Comparison of ENCODE assay signal across 22 mouse cellular contexts in genomic region chr1:51979048-51979447, GRCm38 (mm10). TPM values are rescaled to one million over a fixed set of nuclear protein-coding genes. Genes with fewer than 3 reads are reported as not detected.
DNase-seq lines count a peak whose midpoint lies in the region; ATAC-seq and TF ChIP-seq lines count a peak whose summit lies in the region.
"Had no signal": no experiment of that assay in that cellular context is flagged by ENCODE, and none has a peak within 500 bp of the region (broad histone marks: within the 10 kb centered on the region; RNA-seq: fewer than 3 reads in every experiment).

No protein-coding gene starts in this region.

- no peaks in the 10 kb centered on the region for H3K36me3 ChIP-seq in liver, postnatal 0 days (replicated peaks; ENCODE audit: insufficient read depth, low read length)
- H3K36me3 ChIP-seq in intestine, postnatal 0 days (ENCODE audit: control insufficient read depth, insufficient read depth): no peaks in the 10 kb centered on the region
- H3K36me3 ChIP-seq: embryonic facial prominence, embryonic 12.5 days; forebrain, embryonic 15.5 days; heart, embryonic 12.5 days; hindbrain, embryonic 10.5 days; hindbrain, embryonic 15.5 days had no signal

- WGBS in liver, postnatal 0 days (ENCODE audit: insufficient replicate concordance): 85% methylated on average over 5 of the region's 5 CpGs
- WGBS in intestine, postnatal 0 days: 93% methylated on average over 5 of the region's 5 CpGs

- intact Hi-C loops in left cerebral cortex, postnatal 4 days (cut with DNase I): no loop called here

- no peak overlapping the region for H3K4me2 ChIP-seq in liver, postnatal 0 days (ENCODE audit: low read depth, low read length)
- H3K4me2 ChIP-seq in intestine, postnatal 0 days (replicated peaks; ENCODE audit: low read depth): no peak overlapping the region
- H3K4me2 ChIP-seq: embryonic facial prominence, embryonic 12.5 days; forebrain, embryonic 15.5 days; heart, embryonic 12.5 days; hindbrain, embryonic 15.5 days had no signal

- peak; percentile 26 for DNase-seq in left cerebral cortex, postnatal 4 days
- no peak for DNase-seq in left cerebral cortex, adult 18-20 months (ENCODE audit: low spot score in 2 of 2)
- peak; percentile 73 for DNase-seq in cerebellum, adult 11-12 months
- peak; percentile 82 for DNase-seq in cerebellum, adult 9-10 months
- peak; percentile 51 to 58 for DNase-seq in cerebellum, postnatal 25 days
- no peak for DNase-seq in liver, postnatal 0 days
- no peak for DNase-seq in lung, postnatal 36 days
- DNase-seq: adrenal gland, adult 2 months; adrenal gland, postnatal 25 days; gastrocnemius, postnatal 25 days; kidney, adult 11 months; kidney, adult 9 months had no signal

- ATAC-seq in liver, postnatal 0 days: no peak
- ATAC-seq in intestine, postnatal 0 days: no peak
- ATAC-seq: activated CD4-positive, CD25-positive, alpha-beta regulatory T cell, adult 4 months; forebrain, embryonic 15.5 days; inflammation-experienced regulatory T-cells, adult 6 months; Patski had no signal

- no peak for TF ChIP-seq EP300 in liver, postnatal 0 days (IDR thresholded peaks at IDR 0.05; ENCODE audit: low read depth)

- no peak overlapping the region for H3K27ac ChIP-seq in liver, postnatal 0 days (ENCODE audit: low read depth)
- H3K27ac ChIP-seq in intestine, postnatal 0 days (ENCODE audit: low read depth, low read length): no peak overlapping the region
- H3K27ac ChIP-seq: embryonic facial prominence, embryonic 12.5 days; forebrain, embryonic 15.5 days; hindbrain, embryonic 10.5 days; hindbrain, embryonic 15.5 days had no signal

- H3K9me3 ChIP-seq in liver, postnatal 0 days (ENCODE audit: low read length): no peaks in the 10 kb centered on the region
- no peaks in the 10 kb centered on the region for H3K9me3 ChIP-seq in intestine, postnatal 0 days (ENCODE audit: control insufficient read depth)
- H3K9me3 ChIP-seq: embryonic facial prominence, embryonic 12.5 days; forebrain, embryonic 15.5 days; hindbrain, embryonic 10.5 days; hindbrain, embryonic 15.5 days had no signal

- no peak overlapping the region for H3K9ac ChIP-seq in liver, postnatal 0 days (replicated peaks)
- no peak overlapping the region for H3K9ac ChIP-seq in intestine, postnatal 0 days (ENCODE audit: low read depth, low read length)
- H3K9ac ChIP-seq: embryonic facial prominence, embryonic 12.5 days; forebrain, embryonic 15.5 days; heart, embryonic 12.5 days; hindbrain, embryonic 15.5 days had no signal

- TF ChIP-seq CTCF in liver, postnatal 0 days (IDR thresholded peaks at IDR 0.05; ENCODE audit: low read depth): no peak
- no peak for TF ChIP-seq CTCF in intestine, postnatal 0 days (IDR thresholded peaks at IDR 0.05; ENCODE audit: low read depth)

- H3K4me1 ChIP-seq in liver, postnatal 0 days (ENCODE audit: insufficient read depth): no peaks in the 10 kb centered on the region
- no peaks in the 10 kb centered on the region for H3K4me1 ChIP-seq in intestine, postnatal 0 days (replicated peaks; ENCODE audit: control insufficient read depth, insufficient read depth, low read length)
- H3K4me1 ChIP-seq: embryonic facial prominence, embryonic 12.5 days; forebrain, embryonic 15.5 days; hindbrain, embryonic 10.5 days; hindbrain, embryonic 15.5 days had no signal

- H3K27me3 ChIP-seq in liver, postnatal 0 days (ENCODE audit: insufficient read depth, low read length): no peaks in the 10 kb centered on the region
- no peaks in the 10 kb centered on the region for H3K27me3 ChIP-seq in intestine, postnatal 0 days (replicated peaks; ENCODE audit: control insufficient read depth, insufficient read depth, low read length)
- H3K27me3 ChIP-seq: CH12.LX; embryonic facial prominence, embryonic 12.5 days; forebrain, embryonic 15.5 days; heart, embryonic 12.5 days; hindbrain, embryonic 15.5 days had no signal

- no peak overlapping the region for H3K4me3 ChIP-seq in liver, postnatal 0 days (ENCODE audit: low read depth, low read length)
- no peak overlapping the region for H3K4me3 ChIP-seq in intestine, postnatal 0 days (ENCODE audit: low read depth, low read length)
- H3K4me3 ChIP-seq: embryonic facial prominence, embryonic 12.5 days; forebrain, embryonic 15.5 days; heart, embryonic 12.5 days; hindbrain, embryonic 10.5 days; hindbrain, embryonic 15.5 days had no signal

RNA-seq across cellular contexts. Expression of gene Stat4, which starts 7.9 kb away (rescaled TPM):
- total RNA-seq in left cerebral cortex, postnatal 4 days (2021): 1 to 10 TPM; 3.8 to 4.7 TPM
- 1 to 10 TPM; 3.6 to 3.7 TPM for total RNA-seq in left cerebral cortex, adult 18-20 months (2021)
- polyA plus RNA-seq in liver, postnatal 0 days (2015; fragmentation: Nextera tagmentation; extraction: Ambion mirVana): 1.1 and 1.4 TPM in 2 replicates
- polyA plus RNA-seq in intestine, postnatal 0 days (2015; fragmentation: Nextera tagmentation; extraction: Ambion mirVana): 0.38 and 0.77 TPM in 2 replicates
- total RNA-seq: gastrocnemius, postnatal 25 days had no signal
- polyA plus RNA-seq: adrenal gland, adult 2 months; Patski had no signal

Comparison
In these comparisons a context has a peak if more than half of its experiments do, and no peak if none do; other contexts are left out.
1. DNase-seq: peak in left cerebral cortex, postnatal 4 days (single experiment), cerebellum, adult 11-12 months (single experiment), cerebellum, adult 9-10 months (single experiment) and cerebellum, postnatal 25 days (2 of 2); none in left cerebral cortex, adult 18-20 months (0 of 2), liver, postnatal 0 days (single experiment) and lung, postnatal 36 days (single experiment).